Mouse (Mus musculus): ENCODE data around the gene Rhbg. TPM values are rescaled to one million over a fixed set of nuclear protein-coding genes. Genes with fewer than 3 reads are reported as not detected.

The Rhbg gene
- total RNA-seq, 2 experiments from 2014 or later = not detected

- no peak for DNase-seq (ENCODE audit: low spot score in 2 of 2)
These were observed 45.2 kb downstream of the Rhbg start for GRCm38 (mm10) chr3:88209306-88209705.

- no peak for DNase-seq (ENCODE audit: low spot score in 2 of 2)
These were observed 46.2 kb downstream of the Rhbg start for GRCm38 (mm10) chr3:88208226-88208720.

GRCm38 (mm10) chr3:88207451-88208100, 46.9 kb downstream of the Rhbg start:
- no peak for DNase-seq (ENCODE audit: low spot score in 2 of 2)

- peak; percentile 67 to 74 for DNase-seq (ENCODE audit: low spot score in 2 of 2)
These were observed 47.6 kb downstream of the Rhbg start for GRCm38 (mm10) chr3:88206901-88207371.

- no peak for DNase-seq (ENCODE audit: low spot score in 2 of 2)
These were observed 48.0 kb downstream of the Rhbg start for GRCm38 (mm10) chr3:88206500-88206899.

- no peak for DNase-seq (ENCODE audit: low spot score in 2 of 2)
These were observed 48.7 kb downstream of the Rhbg start for GRCm38 (mm10) chr3:88205563-88206491.

GRCm38 (mm10) chr3:88205176-88205562, 49.3 kb downstream of the Rhbg start:
- DNase-seq (ENCODE audit: low spot score in 2 of 2) = no peak

GRCm38 (mm10) chr3:88204751-88205150, 49.8 kb downstream of the Rhbg start:
- DNase-seq (ENCODE audit: low spot score in 2 of 2) = no peak

GRCm38 (mm10) chr3:88203999-88204700, 50.4 kb downstream of the Rhbg start:
- no peak for DNase-seq (ENCODE audit: low spot score in 2 of 2)

GRCm38 (mm10) chr3:88203456-88203855, 51.1 kb downstream of the Rhbg start:
- no peak for DNase-seq (ENCODE audit: low spot score in 2 of 2)

GRCm38 (mm10) chr3:88202986-88203385, 51.5 kb downstream of the Rhbg start:
- DNase-seq (ENCODE audit: low spot score in 2 of 2) = no peak

- DNase-seq (ENCODE audit: low spot score in 2 of 2) = no peak
These were observed 52.9 kb downstream of the Rhbg start for GRCm38 (mm10) chr3:88201640-88202039.

GRCm38 (mm10) chr3:88200972-88201330, 53.6 kb downstream of the Rhbg start:
- DNase-seq (ENCODE audit: low spot score in 2 of 2) = no peak

GRCm38 (mm10) chr3:88200161-88200971, 54.1 kb downstream of the Rhbg start:
- peak in 1 of 2 experiments; percentile 48 for DNase-seq (ENCODE audit: low spot score in 2 of 2)

- no peak for DNase-seq (ENCODE audit: low spot score in 2 of 2)
These were observed 54.9 kb downstream of the Rhbg start for GRCm38 (mm10) chr3:88199541-88200110.

- DNase-seq (ENCODE audit: low spot score in 2 of 2) = no peak
These were observed 55.9 kb downstream of the Rhbg start for GRCm38 (mm10) chr3:88198505-88199020.

GRCm38 (mm10) chr3:88197741-88198504, 56.6 kb downstream of the Rhbg start:
- DNase-seq (ENCODE audit: low spot score in 2 of 2) = no peak

Data from left cerebral cortex, adult 18-20 months (tissue).